ENCODE assay signal across 8 mouse cellular contexts in genomic region chr12:111353439-111353915, GRCm38 (mm10). TPM values are rescaled to one million over a fixed set of nuclear protein-coding genes. Genes with fewer than 3 reads are reported as not detected.
DNase-seq lines count a peak whose midpoint lies in the region; TF ChIP-seq lines count a peak whose summit lies in the region.

No protein-coding gene starts in this region.

- H3K4me3 ChIP-seq in layer of hippocampus, adult 2 months, result no peak overlapping the region

- DNase-seq in layer of hippocampus, adult 2 months (ENCODE audit: low spot score in 2 of 2), result no peak
- DNase-seq in layer of hippocampus, postnatal 36 days, result no peak
- DNase-seq in gastrocnemius, postnatal 14 days, result peak; percentile 53
- DNase-seq in kidney, adult 9 months, result peak; percentile 91
- peak; percentile 60 for DNase-seq in lung, postnatal 14 days
- peak; percentile 79 for DNase-seq in urinary bladder, postnatal 14 days (ENCODE audit: low spot score)
- DNase-seq in cerebellum, postnatal 4 days (ENCODE audit: low spot score in 2 of 2), result no peak
- no peak for DNase-seq in cerebellum, adult 11 months

- TF ChIP-seq CTCF in layer of hippocampus, adult 2 months (conservative IDR thresholded peaks at IDR 0.05), result no peak

- peak overlapping the region; percentile 43; the same call in 1 of the 2 replicates for H3K27ac ChIP-seq in layer of hippocampus, adult 2 months

- intact Hi-C loops in gastrocnemius, postnatal 14 days (cut with DNase I; ENCODE audit: low total_unique reads), result no loop called here

RNA-seq across cellular contexts. Expression of gene Cdc42bpb, which starts 24.0 kb away (rescaled TPM):
- total RNA-seq in layer of hippocampus, adult 2 months (2021), result 100 to 1,000 TPM; 113 to 122 TPM
- total RNA-seq in layer of hippocampus, postnatal 36 days (2021), result 100 to 1,000 TPM; 112 to 115 TPM
- 10 to 100 TPM; 32.2 to 34.1 TPM for total RNA-seq in gastrocnemius, postnatal 14 days (2021)

RNA-seq across cellular contexts. Expression of gene Lbhd2, which starts 53.1 kb away (rescaled TPM):
- total RNA-seq in layer of hippocampus, adult 2 months (2021), result 1 to 10 TPM; 1.2 to 1.4 TPM
- 1 to 10 TPM in 1 of 2 experiments, not detected in 1; 1.2 TPM for total RNA-seq in layer of hippocampus, postnatal 36 days (2021)
- total RNA-seq in gastrocnemius, postnatal 14 days (2021), result not detected

Comparison
In these comparisons a context has a peak if more than half of its experiments do, and no peak if none do; other contexts are left out.
1. DNase-seq: peak in gastrocnemius, postnatal 14 days (single experiment), kidney, adult 9 months (single experiment), lung, postnatal 14 days (single experiment) and urinary bladder, postnatal 14 days (single experiment); none in layer of hippocampus, adult 2 months (0 of 2), layer of hippocampus, postnatal 36 days (0 of 2), cerebellum, postnatal 4 days (0 of 2) and cerebellum, adult 11 months (single experiment).